Mouse (Mus musculus): Measurements from ENCODE around the gene Lipa. TPM values are rescaled to one million over a fixed set of nuclear protein-coding genes. Genes with fewer than 3 reads are reported as not detected.
A peak's percentile ranks its signal among the peaks of the same experiment; 100 is the strongest.

Lipa gene
- polyA plus RNA-seq, 1 experiment from 2014 or later: 36.2 TPM

GRCm38 (mm10) chr19:34496353-34496752 is 30.9 kb downstream of the Lipa start:
- Histone ChIP-seq H3K9ac (ENCODE audit: low read depth, low read length) (no peak overlapping the region), H3K27me3 (ENCODE audit: control insufficient read depth, insufficient read depth, low read length) (no peaks in the 10 kb centered on the region), H3K36me3 (ENCODE audit: control insufficient read depth, insufficient read depth, low read length) (no peaks in the 10 kb centered on the region), H3K4me3 (ENCODE audit: low read depth, low read length) (no peak overlapping the region), H3K4me1 (ENCODE audit: control insufficient read depth, insufficient read depth, low read length) (peaks cover 3% of the 10 kb centered on the region), H3K4me2 (no peak overlapping the region), H3K9me3 (replicated peaks; ENCODE audit: control insufficient read depth, low read length) (no peaks in the 10 kb centered on the region), H3K27ac (ENCODE audit: low read depth, low read length) (no peak overlapping the region)
- no peak for ATAC-seq (replicated peaks; ENCODE audit: insufficient number of reproducible peaks, low FRiP score, low TSS enrichment)
- WGBS (ENCODE audit: insufficient replicate concordance): 67% methylated on average over 1 of the region's 1 CpGs

GRCm38 (mm10) chr19:34493859-34494258 is 33.4 kb downstream of the Lipa start:
- H3K36me3 ChIP-seq (ENCODE audit: control insufficient read depth, insufficient read depth, low read length): no peaks in the 10 kb centered on the region
- peaks cover 3% of the 10 kb centered on the region for H3K4me1 ChIP-seq (ENCODE audit: control insufficient read depth, insufficient read depth, low read length)
- no peak overlapping the region for H3K4me2 ChIP-seq
- H3K4me3 ChIP-seq (ENCODE audit: low read depth, low read length): no peak overlapping the region
- no peaks in the 10 kb centered on the region for H3K27me3 ChIP-seq (ENCODE audit: control insufficient read depth, insufficient read depth, low read length)
- H3K27ac ChIP-seq (ENCODE audit: low read depth, low read length): no peak overlapping the region
- H3K9me3 ChIP-seq (replicated peaks; ENCODE audit: control insufficient read depth, low read length): no peaks in the 10 kb centered on the region
- WGBS (ENCODE audit: insufficient replicate concordance): 71% methylated on average over 4 of the region's 4 CpGs
- ATAC-seq (replicated peaks; ENCODE audit: insufficient number of reproducible peaks, low FRiP score, low TSS enrichment): no peak
- no peak overlapping the region for H3K9ac ChIP-seq (ENCODE audit: low read depth, low read length)

- H3K36me3 ChIP-seq (ENCODE audit: control insufficient read depth, insufficient read depth, low read length): no peaks in the 10 kb centered on the region
- whole genome bisulfite sequencing (ENCODE audit: insufficient replicate concordance): 11% methylated on average over 4 of the region's 4 CpGs
Observed at GRCm38 (mm10) chr19:34483547-34483946, 43.7 kb downstream of the Lipa start.

GRCm38 (mm10) chr19:34474991-34475971 is 52.0 kb downstream of the Lipa start, which contains the start of gene Ch25h:
TSS of gene Ch25h (minus strand) at chr19:34475164.
- Histone ChIP-seq H3K36me3 (ENCODE audit: control insufficient read depth, insufficient read depth, low read length) (no peaks in the 10 kb centered on the region), H3K4me3 (ENCODE audit: low read depth, low read length) (peak within 1 kb of the TSS; percentile 51), H3K9me3 (replicated peaks; ENCODE audit: control insufficient read depth, low read length) (no peaks in the 10 kb centered on the region), H3K9ac (ENCODE audit: low read depth, low read length) (peak within 1 kb of the TSS; percentile 39; the same call in 1 of the 2 replicates), H3K4me1 (ENCODE audit: control insufficient read depth, insufficient read depth, low read length) (no peaks in the 10 kb centered on the region), H3K27me3 (ENCODE audit: control insufficient read depth, insufficient read depth, low read length) (peaks cover 12% of the 10 kb centered on the region; the same call in 1 of the 2 replicates), H3K27ac (ENCODE audit: low read depth, low read length) (no peak within 1 kb of the TSS), H3K4me2 (peak within 1 kb of the TSS; percentile 92)
- 0 out of 2 replicates have a peak, but pooled peaks have one; percentile 49 for ATAC-seq (replicated peaks; ENCODE audit: insufficient number of reproducible peaks, low FRiP score, low TSS enrichment)
- 1% methylated on average over 35 of the region's 35 CpGs for WGBS (ENCODE audit: insufficient replicate concordance)

More at GRCm38 (mm10) chr19:34483547-34483946, 43.7 kb downstream of the Lipa start:
- no peak overlapping the region for H3K27ac ChIP-seq (ENCODE audit: low read depth, low read length)
- H3K9ac ChIP-seq (ENCODE audit: low read depth, low read length): no peak overlapping the region
- no peaks in the 10 kb centered on the region for H3K4me1 ChIP-seq (ENCODE audit: control insufficient read depth, insufficient read depth, low read length)
- H3K27me3 ChIP-seq (ENCODE audit: control insufficient read depth, insufficient read depth, low read length): peaks cover 3% of the 10 kb centered on the region; the same call in 1 of the 2 replicates
- H3K4me2 ChIP-seq: no peak overlapping the region
- H3K9me3 ChIP-seq (replicated peaks; ENCODE audit: control insufficient read depth, low read length): no peaks in the 10 kb centered on the region
- ATAC-seq (replicated peaks; ENCODE audit: insufficient number of reproducible peaks, low FRiP score, low TSS enrichment): no peak
- H3K4me3 ChIP-seq (ENCODE audit: low read depth, low read length): no peak overlapping the region

- peak overlapping the region; percentile 92 for H3K4me2 ChIP-seq
- no peak overlapping the region for H3K27ac ChIP-seq (ENCODE audit: low read depth, low read length)
- no peaks in the 10 kb centered on the region for H3K4me1 ChIP-seq (ENCODE audit: control insufficient read depth, insufficient read depth, low read length)
- peaks cover 12% of the 10 kb centered on the region; the same call in 1 of the 2 replicates for H3K27me3 ChIP-seq (ENCODE audit: control insufficient read depth, insufficient read depth, low read length)
- peak; percentile 31; the same call in 1 of the 2 replicates for ATAC-seq (replicated peaks; ENCODE audit: insufficient number of reproducible peaks, low FRiP score, low TSS enrichment)
- H3K9ac ChIP-seq (ENCODE audit: low read depth, low read length): peak overlapping the region; percentile 39; the same call in 1 of the 2 replicates
- H3K36me3 ChIP-seq (ENCODE audit: control insufficient read depth, insufficient read depth, low read length): no peaks in the 10 kb centered on the region
- H3K4me3 ChIP-seq (ENCODE audit: low read depth, low read length): peak overlapping the region; percentile 51
- 9% methylated on average over 49 of the region's 49 CpGs for WGBS (ENCODE audit: insufficient replicate concordance)
- no peaks in the 10 kb centered on the region for H3K9me3 ChIP-seq (replicated peaks; ENCODE audit: control insufficient read depth, low read length)
Observed at GRCm38 (mm10) chr19:34474228-34474990, 52.9 kb downstream of the Lipa start.

GRCm38 (mm10) chr19:34471703-34472102 is 55.6 kb downstream of the Lipa start:
- Histone ChIP-seq H3K4me3 (ENCODE audit: low read depth, low read length) (no peak overlapping the region), H3K36me3 (ENCODE audit: control insufficient read depth, insufficient read depth, low read length) (no peaks in the 10 kb centered on the region), H3K27me3 (ENCODE audit: control insufficient read depth, insufficient read depth, low read length) (peaks cover 9% of the 10 kb centered on the region; the same call in 1 of the 2 replicates), H3K4me1 (ENCODE audit: control insufficient read depth, insufficient read depth, low read length) (no peaks in the 10 kb centered on the region), H3K9ac (ENCODE audit: low read depth, low read length) (no peak overlapping the region), H3K4me2 (no peak overlapping the region), H3K27ac (ENCODE audit: low read depth, low read length) (no peak overlapping the region), H3K9me3 (replicated peaks; ENCODE audit: control insufficient read depth, low read length) (no peaks in the 10 kb centered on the region)
- 76% methylated on average over 2 of the region's 2 CpGs for WGBS (ENCODE audit: insufficient replicate concordance)
- ATAC-seq (replicated peaks; ENCODE audit: insufficient number of reproducible peaks, low FRiP score, low TSS enrichment): no peak

GRCm38 (mm10) chr19:34468794-34469193 is 58.5 kb downstream of the Lipa start:
- Histone ChIP-seq H3K27ac (ENCODE audit: low read depth, low read length) (no peak overlapping the region), H3K4me2 (no peak overlapping the region), H3K36me3 (ENCODE audit: control insufficient read depth, insufficient read depth, low read length) (no peaks in the 10 kb centered on the region), H3K4me3 (ENCODE audit: low read depth, low read length) (no peak overlapping the region), H3K9me3 (replicated peaks; ENCODE audit: control insufficient read depth, low read length) (no peaks in the 10 kb centered on the region), H3K9ac (ENCODE audit: low read depth, low read length) (no peak overlapping the region), H3K4me1 (ENCODE audit: control insufficient read depth, insufficient read depth, low read length) (no peaks in the 10 kb centered on the region), H3K27me3 (ENCODE audit: control insufficient read depth, insufficient read depth, low read length) (peaks cover under 1% of the 10 kb centered on the region; the same call in 1 of the 2 replicates)
- 47% methylated on average over 3 of the region's 3 CpGs for WGBS (ENCODE audit: insufficient replicate concordance)
- no peak for ATAC-seq (replicated peaks; ENCODE audit: insufficient number of reproducible peaks, low FRiP score, low TSS enrichment)

- WGBS (ENCODE audit: insufficient replicate concordance): 53% methylated on average over 6 of the region's 6 CpGs
Observed at GRCm38 (mm10) chr19:34468216-34468615, 59.1 kb downstream of the Lipa start.

More at GRCm38 (mm10) chr19:34468216-34468615, 59.1 kb downstream of the Lipa start:
- Histone ChIP-seq H3K9me3 (replicated peaks; ENCODE audit: control insufficient read depth, low read length) (no peaks in the 10 kb centered on the region), H3K4me3 (ENCODE audit: low read depth, low read length) (no peak overlapping the region), H3K27ac (ENCODE audit: low read depth, low read length) (no peak overlapping the region), H3K27me3 (ENCODE audit: control insufficient read depth, insufficient read depth, low read length) (no peaks in the 10 kb centered on the region), H3K4me1 (ENCODE audit: control insufficient read depth, insufficient read depth, low read length) (no peaks in the 10 kb centered on the region), H3K36me3 (ENCODE audit: control insufficient read depth, insufficient read depth, low read length) (no peaks in the 10 kb centered on the region), H3K4me2 (no peak overlapping the region), H3K9ac (ENCODE audit: low read depth, low read length) (no peak overlapping the region)
- ATAC-seq (replicated peaks; ENCODE audit: insufficient number of reproducible peaks, low FRiP score, low TSS enrichment): no peak

Data from heart, embryonic 11.5 days (tissue).